Mouse (Mus musculus): Measurements from ENCODE around the gene Kirrel3.

Gene Kirrel3

DNA sequence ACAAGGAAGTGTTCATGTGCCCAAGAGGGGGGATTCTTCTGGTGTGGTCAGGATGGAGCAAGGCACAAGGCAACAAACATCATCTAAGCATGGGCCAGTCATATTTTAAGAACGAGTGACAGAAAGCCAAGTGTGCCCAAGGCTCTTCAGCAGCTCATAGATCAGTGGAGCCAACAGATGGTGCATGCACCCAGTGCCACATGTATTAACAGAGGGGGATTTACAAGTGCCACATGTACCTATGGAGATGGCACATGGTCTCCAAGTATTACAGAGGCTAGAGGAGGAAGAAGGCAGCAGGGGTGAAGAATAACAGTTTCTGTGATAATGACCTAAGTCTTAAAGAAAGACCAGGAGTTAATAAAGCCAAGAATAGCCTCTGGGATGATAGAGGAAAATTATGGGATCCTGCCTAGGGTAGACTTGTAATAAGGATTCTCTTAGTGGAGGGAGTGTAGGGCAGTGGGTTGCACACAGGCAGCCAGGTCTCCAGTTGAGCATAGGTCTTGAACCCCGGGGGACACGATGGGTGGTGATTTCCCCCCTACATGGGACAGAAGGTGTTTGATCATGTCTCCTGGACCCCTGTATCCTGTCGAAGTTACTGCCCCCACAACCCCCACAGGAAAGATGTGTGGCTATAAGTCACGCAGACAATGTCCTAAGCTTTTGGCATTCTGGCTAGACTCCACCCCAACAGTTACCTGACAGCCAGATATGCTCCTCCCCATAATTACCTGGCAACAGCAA is 495.0 kb downstream of the Kirrel3 start:
- DNase-seq (ENCODE audit: low read depth, low spot score), result no peak

DNA sequence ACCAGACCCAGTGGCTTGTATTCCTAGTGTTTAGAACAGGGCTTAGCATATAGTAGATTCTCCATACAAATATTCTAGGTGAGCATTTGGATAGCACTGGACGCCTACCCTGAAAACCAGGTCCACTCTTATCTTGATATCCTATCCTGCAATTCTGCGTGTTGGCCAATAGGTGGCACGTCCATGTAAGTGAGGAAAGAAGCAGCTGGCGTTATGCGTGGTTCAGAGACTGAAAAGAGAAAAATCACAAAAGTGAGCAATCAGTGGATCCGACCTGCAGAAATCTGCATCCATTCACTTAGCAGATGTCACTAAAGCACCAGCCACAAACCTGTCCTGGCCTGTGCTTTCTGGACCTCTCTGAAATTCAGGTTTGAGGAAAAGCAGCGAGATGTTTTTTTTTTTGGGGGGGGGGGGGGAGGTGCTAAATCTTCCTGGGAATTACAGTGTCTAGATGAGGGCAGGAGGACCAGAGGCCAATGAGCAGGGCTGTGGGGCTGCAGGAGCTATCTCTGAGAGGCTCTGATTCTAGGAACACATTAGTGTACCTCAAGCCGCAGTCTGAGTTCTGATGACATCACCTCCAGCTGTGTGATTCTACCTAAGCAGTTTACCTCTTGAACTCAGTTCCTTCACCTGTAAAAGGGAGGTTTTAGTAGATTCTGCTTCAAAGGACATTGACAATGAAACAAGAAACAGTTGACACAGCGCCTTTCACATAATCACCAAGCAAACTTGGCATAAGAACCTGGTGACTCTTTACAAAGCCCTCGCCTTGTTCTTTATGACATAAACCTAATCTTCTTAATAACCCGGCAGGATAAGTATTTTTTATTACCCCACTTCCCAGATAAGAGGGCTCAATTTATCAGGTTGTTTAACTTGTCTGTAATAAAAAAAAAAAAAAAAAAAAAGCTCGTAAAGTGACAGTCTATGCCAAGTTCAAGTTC is 498.1 kb downstream of the Kirrel3 start:
- DNase-seq (ENCODE audit: low read depth, low spot score), result peak; percentile 51

DNA sequence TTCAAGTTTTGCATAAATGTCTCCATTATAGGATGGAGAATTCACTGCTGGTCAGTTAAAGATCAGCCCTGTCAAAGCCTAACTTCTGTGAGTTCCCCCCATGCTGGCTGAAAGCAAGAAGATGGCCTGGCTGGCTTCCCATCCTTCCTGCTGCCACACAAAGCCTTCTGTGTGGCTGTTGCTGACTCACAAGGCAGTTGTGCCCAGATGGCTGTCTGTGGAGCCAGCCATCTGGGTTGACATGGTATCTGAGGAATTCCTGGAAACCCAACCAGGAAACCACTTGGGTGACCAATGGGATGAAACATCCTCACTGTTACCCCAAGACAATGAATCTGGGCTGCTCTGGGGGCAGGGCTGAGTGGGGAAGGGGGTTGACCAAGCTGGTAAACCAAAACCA is 500.5 kb downstream of the Kirrel3 start:
- DNase-seq (ENCODE audit: low read depth, low spot score), result no peak

DNA sequence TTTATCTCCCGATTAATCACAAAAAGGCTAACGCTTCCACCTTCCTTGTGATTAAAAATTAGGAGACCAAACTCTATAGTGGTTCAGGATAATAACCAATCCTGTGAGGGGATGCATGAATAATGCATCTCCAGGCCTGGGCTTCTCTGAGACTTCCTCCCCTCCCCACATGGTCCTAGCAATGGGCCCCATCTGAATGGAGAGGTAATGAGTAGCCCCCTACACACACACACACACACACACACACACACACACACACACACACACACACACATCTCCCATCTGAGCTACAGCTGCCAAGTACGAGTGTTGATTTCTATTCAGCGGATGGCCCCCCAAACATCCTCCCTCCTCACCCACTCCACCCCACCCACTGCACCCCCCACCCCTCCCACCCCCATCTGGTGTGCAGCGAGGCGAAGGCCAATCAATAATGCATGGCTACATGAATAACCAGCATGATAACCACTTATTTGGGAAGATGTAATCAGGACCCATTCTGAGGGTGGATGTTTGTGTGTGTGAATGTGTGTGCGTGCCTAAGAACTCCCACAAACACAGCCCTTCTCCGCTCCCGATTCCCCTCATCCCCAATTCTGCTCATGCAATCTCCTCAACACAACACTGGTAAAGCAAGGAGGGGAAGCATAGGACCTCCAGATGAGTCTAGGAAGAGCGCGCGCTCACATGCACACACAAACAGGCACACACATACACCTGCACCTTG is 501.9 kb downstream of the Kirrel3 start:
- no peak for DNase-seq (ENCODE audit: low read depth, low spot score)

DNA sequence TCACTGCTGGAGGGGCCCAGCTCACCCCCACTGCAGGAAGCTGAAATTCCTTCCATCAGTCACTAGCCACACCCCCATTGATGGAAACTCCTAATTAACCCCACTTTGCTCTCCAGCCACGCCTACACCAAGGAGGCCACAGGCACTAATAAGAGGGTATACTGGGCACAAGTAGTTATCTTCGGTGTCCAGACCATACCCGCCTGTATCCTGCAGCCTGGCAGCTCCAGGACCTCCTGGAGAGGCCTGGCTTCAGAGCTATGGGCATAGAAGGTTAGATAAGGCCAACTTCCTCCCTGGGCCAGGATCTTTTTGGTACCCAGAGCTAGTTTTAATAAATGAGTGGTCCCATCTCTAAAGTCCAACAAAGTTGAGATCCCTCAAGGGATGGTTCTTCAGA is 503.0 kb downstream of the Kirrel3 start:
- DNase-seq (ENCODE audit: low read depth, low spot score), result no peak

DNA sequence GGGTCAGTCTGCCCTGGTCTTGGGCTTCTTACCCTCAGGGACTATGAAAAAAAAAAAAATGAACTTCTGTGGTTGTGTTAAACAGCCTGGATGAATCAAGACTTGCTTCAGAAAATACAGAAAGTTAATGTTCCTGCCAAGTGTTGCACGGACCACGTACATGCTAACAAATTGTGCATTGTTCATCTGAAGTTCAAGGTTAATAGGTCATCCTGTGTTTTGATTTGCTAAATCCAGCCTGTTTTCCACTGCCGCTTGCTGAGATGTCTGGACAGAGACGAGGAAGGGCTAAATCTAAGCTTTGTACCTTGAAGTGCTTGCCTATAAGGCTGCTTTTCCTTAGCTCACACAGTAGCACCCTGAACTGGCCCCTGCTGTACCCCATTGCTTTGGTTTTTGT is 506.5 kb downstream of the Kirrel3 start:
- no peak for DNase-seq (ENCODE audit: low read depth, low spot score)

DNA sequence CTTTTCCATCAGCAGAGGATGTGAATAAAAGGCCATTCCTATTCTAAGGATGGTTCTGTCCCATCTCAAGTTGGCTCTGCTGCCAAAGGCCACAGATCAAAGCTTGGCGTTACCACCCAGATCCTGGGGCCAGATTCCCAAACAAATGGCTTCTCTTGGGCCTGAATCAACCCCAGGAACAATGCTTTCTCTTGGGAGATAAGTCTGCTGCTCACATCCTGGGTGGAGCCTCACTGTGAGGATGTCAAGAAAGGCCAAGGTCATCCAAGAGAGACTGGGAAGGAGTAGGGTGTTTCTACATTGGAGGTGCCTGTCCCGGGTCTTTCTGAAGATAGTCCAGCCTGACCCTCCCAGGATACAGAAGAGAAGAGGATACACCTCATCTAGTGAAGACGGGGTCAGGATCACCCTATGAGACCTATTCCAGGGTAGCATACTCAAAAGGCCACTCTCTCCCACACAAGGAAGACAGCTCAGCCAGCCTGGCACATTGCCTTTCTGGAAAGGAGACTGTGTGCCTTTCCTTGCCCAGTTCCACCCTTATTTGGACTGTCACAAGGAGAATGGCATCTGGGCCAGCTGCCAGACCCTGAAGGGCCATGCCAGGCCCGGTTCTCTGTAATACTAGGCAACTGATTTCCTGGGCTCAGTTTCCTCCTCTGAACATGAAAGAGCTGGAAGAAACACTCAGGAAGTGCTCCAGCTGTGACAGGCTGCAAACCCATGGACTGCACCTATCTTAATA is 507.9 kb downstream of the Kirrel3 start:
- DNase-seq (ENCODE audit: low read depth, low spot score), result no peak

DNA sequence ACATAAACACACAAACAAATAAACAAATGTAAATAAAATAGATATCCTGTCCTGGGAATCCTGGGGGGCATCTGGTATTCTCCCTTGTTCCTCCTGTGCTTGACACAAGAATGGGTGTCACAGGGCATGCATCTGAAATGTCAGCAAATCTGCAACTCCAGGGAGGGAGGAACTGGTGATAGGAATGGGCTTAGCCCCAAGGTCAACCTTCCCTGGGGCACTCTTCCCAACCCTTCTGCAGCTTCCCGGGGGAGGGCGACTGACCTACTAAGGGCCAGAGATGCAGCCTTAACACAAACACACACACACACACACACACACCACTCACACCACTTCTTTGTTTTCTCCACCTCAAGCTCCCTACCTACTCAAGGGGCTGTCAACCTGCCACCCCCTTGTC is 509.4 kb downstream of the Kirrel3 start:
- DNase-seq (ENCODE audit: low read depth, low spot score), result no peak

DNA sequence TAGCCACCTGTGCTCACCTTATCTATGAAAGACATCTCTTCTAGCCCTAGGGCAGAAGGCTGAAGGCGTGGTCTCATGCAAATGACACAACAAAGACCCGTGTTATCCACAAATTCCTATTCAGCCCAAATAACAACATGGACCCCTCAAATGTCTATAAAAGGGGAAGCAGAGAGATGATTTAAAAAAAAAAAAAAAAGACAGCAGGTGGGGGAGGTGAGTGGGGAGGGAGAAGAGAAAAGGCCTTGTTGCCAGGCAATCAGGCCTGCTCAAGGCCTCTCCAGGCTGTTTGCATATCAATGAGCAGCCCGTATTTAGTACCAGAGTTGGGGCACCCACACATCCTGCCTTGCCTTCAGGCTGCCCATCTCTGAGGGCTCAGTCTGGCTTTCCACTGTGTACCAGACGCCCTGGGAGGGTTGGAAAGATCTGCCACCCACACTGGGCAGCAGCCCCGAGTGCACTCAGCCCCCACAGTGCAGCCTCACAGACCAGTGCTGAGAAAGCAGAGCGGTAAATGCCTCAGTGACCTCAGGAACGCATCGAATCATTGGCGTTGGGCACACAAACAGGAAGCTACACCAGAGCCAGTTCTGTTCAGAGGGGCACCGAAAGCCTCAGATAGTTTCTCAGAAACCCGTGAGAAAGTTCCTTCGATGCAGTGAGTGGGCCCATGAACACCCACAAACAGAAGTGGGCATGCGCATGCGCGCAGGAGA is 510.1 kb downstream of the Kirrel3 start:
- no peak for DNase-seq (ENCODE audit: low read depth, low spot score)

DNA sequence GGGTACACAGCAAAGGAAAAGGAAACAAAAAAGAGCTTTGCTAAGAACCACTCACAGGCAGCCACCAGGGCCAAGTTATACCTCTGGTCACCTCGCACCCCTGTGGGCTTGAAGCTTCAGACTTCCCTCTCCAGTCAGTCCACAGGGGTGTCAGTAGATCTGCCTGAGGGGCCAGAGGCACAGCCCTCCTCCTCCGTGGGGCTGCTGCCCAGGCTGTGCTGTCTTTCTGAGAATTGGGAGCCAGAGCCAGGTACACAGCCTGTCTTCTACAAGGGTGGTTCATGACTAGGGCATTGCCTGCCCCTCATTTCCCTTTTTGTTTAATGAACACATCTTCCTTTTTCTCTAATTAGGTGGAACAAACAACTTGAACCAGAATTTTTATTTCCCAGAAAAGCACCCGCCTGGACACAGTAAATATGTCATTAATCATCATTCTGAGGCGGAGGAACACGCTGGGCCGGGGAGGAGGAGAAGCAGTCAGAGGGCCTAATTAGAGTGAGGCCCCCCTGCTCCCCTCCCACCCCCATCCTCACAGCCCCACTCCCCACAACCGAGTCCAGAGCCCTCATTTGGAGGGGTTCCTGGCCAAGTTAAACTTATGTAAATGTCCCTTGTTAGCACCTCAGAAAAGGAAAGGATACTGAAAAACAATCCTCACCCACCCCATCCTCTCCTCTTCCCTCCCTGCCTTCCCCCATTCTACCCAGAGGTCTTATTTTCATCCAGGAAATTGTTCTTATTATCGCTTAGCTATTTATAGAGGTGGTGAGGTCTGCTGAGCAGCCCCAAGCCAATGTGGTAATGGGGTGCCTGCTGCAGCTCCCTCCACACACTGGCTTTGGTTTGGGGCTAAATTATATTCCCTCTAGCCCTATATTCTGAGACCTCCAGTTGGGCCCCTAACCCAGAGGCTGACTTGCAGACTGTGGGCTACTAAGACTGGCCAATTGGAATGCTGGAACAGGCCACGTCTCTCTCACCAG is 512.5 kb downstream of the Kirrel3 start:
- DNase-seq (ENCODE audit: low read depth, low spot score), result no peak

DNA sequence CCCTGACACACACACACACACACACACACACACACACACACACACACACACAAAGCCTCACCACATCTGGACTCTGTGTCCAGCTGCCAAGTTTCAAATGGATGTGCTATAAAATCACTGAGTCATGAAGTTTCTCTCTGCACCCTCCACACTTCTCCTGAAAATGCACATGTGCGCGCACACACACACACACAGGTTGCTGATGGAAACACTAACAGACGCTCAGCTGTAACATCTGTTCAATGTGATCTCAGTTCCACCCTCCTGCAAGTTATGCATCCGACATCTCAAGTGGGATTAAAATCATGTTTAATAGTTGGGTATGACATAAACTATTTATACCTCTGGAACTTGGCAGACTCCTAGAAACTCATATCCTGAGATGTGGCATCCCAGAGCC is 518.4 kb downstream of the Kirrel3 start:
- DNase-seq (ENCODE audit: low read depth, low spot score), result no peak

DNA sequence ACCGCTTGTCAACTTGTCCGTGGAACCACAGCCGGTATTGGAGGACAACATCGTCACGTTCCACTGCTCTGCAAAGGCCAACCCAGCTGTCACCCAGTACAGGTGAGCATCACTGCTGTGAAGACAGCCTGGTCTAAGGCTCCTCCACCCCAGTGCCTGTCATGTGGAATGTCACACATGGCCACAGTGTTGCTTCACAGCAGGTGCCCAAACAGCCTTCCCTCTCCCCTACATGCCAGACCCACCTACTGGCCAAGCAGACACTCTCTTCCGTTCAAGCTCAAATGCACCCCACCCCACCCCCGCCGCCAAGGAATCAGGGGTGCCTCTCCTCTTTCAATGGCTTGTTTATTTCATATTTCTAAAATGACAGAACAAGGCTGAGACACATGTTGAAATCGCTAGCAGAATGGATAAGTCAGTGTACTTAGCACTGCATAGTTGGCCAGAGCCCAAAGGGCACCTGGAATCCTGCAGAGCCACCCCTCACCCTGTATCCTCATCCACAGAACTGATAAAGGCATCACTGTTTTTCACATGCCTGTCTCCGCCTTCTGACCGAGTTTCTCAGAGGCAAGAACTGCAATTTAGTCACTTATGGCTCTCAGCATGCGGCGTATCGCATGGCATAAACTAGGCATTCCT is 522.1 kb downstream of the Kirrel3 start:
- no peak for DNase-seq (ENCODE audit: low read depth, low spot score)

DNA sequence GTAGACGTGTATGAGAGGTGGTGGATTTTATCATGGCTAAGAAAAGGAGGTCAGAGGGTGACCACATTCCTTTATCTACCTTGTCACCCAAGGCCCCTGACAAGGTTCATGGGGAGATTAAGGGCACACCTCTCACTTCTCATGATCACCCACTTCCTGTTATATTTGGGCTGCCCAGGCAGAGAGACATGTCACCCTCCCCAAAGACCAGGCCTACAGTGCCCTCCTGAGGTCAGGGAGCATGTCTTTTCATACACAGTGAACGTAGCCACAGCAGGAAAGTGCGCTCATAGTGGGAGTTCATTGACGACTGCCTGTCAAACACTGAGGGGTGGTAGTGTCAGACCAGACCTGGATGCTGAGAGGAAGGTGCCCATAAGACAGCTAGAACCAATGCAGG is 531.1 kb downstream of the Kirrel3 start:
- no peak for DNase-seq (ENCODE audit: low read depth, low spot score)

DNA sequence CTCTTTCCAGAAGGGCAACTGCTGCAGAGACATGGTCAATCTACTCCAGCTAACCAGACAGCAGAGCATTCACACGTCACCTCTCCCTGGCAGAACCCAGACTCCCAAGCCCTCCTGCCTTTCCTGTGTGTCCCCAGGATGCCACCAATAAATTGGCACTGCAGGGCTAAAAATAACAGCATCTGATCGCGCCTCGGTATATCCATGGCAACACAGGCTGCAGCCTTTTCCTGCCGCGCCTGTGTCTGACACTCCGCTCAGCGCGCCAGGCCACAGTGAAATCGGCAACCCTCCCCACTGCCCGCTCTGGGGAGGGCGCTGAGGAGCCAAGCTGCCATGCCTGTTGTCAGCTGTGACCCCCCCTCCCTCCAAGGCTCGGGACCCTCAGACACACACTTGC is 531.9 kb downstream of the Kirrel3 start:
- peak; percentile 14 for DNase-seq (ENCODE audit: low read depth, low spot score)

DNA sequence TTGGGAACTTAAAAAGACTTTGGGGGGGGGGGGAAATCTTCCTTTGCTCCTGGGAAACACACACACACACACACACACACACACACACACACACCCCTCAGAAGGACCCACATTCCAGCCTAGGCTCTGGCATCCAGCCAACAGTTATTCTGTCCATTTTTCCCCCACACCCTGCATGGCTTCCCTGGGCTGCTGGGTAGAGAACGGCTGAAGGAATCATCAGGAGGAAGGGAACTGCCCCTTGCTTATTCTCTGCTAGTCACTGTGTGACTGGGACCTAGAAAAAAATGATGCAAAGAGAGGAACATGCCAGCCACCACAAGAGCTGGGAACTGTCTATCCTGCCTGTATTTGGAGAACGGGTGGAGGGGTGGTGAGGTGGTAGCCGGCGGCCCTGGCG is 532.4 kb downstream of the Kirrel3 start:
- DNase-seq (ENCODE audit: low read depth, low spot score), result no peak

DNA sequence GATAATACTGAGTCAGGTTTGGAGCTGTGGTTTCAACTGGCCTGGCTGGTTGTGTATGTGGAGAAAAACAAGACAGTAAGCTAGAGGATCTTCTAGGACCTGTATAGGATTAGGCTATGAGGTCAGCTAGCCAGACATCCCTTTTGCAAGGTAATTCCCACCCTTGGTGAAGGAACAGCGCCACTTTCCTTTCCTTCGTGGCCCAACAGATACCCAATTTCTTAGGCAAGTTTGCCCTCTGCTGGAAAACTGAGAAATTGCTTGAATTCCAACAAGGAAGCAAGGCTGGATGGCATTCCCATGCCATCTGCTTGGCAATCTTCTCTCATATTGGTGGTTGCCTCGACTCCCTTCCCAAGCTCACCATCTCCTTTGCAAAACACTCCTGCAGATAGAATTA is 533.7 kb downstream of the Kirrel3 start:
- peak; percentile 68 for DNase-seq (ENCODE audit: low read depth, low spot score)

DNA sequence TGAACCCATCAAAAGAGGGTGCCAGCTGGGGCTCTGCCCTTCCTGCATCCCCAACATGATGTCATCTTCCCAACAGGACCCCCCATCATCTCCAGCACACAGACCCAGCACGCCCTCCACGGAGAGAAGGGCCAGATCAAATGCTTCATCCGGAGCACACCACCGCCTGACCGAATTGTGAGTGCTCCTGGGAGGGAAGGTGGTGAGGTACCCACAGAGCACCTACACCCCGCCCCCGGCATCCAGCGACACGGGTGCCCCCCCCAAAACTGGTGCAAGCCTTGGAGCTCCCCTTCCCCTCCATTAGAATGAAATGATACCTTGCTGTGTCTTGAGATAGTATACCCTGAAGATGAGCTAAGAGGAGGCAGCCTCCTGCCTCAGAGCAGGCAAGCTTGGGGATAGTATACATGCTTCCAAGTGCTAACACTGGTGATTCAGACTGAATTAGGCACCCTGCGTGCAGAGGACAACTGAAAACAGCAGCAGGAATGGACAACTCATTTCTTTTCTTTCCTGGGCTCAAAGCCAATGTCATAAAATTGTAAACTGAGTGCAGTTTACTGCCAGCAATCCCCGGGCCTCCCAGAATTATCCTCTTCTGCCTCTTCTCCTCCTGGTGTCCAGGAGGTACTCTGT is 534.4 kb downstream of the Kirrel3 start:
- DNase-seq (ENCODE audit: low read depth, low spot score), result no peak

DNA sequence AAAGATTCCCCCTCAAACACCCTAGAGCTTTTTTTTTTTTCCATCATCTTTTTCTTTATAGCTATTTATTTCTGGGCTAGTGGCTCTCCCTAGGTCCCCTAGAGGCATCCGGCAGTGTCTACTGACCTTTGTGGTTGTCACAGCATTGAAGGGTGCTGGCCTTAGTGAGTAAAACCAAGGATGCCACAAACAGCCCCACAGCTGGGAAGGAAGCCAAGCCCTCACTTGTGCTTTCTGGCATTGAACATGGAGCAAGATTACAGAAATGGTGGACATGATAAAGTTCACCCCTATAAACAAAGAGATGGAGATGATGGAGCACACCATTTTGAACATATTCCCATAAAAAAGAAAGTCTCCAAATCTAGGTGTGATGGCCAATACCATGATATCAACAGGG is 536.0 kb downstream of the Kirrel3 start:
- no peak for DNase-seq (ENCODE audit: low read depth, low spot score)

Measured in forelimb bud, embryonic 11.5 days (tissue).